Mouse (Mus musculus): ENCODE results near the gene Itga5. TPM values are rescaled to one million over a fixed set of nuclear protein-coding genes. Genes with fewer than 3 reads are reported as not detected.
"Not testable (repeated sequence)": the region's sequence is repeated elsewhere in the genome, so short reads cannot be mapped to it uniquely, and the experiment has no call there.

The Itga5 gene
- polyA plus RNA-seq (2012; rRNA removed), result 138 and 146 TPM in 2 replicates

- DNase-seq (ENCODE audit: low spot score), result peak; percentile 76
These were observed at the start of gene Itga5 for GRCm38 (mm10) chr15:103366376-103367149. Itga5 (minus strand) TSS chr15:103366763.

DNA sequence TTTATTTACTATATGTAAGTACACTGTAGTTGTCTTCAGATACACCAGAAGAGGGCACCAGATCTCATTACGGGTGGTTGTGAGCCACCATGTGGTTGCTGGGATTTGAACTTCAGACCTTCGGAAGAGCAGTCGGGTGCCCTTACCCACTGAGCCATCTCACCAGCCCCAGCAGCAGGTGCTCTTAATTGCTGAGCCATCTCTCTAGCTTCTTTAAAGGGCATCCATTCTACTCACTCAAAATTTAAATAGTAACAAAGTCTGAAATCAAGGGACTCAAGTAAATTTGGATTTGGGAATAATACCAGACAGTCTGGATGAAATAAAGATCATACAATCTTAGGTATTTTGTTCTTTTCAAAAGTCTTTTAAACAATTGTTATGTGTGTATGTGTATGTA lies 39.0 kb upstream of the Itga5 start:
- not testable (repeated sequence) for DNase-seq (ENCODE audit: low spot score)

DNA sequence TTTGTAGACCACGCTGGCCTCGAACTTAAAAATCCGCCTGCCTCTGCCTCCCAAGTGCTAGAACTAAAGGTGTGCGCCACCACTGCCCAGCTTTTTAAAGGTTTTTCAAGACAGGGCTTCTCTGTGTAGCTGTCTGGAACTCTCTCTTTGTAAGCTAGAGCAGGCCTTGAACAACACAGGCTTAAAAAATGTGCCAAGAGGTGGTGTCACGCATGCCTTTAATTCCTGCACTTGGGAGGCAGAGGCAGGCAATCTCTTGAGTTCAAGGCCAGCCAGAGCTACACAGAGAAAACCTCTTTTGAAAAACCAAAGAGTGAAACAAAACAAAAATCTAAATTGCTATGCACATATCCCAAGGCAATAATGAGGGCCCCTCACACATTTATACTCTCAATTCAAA lies 34.8 kb upstream of the Itga5 start:
- no peak for DNase-seq (ENCODE audit: low spot score)

- DNase-seq (ENCODE audit: low spot score), result no peak
These were observed 27.0 kb upstream of the Itga5 start for GRCm38 (mm10) chr15:103393577-103393976.

DNA sequence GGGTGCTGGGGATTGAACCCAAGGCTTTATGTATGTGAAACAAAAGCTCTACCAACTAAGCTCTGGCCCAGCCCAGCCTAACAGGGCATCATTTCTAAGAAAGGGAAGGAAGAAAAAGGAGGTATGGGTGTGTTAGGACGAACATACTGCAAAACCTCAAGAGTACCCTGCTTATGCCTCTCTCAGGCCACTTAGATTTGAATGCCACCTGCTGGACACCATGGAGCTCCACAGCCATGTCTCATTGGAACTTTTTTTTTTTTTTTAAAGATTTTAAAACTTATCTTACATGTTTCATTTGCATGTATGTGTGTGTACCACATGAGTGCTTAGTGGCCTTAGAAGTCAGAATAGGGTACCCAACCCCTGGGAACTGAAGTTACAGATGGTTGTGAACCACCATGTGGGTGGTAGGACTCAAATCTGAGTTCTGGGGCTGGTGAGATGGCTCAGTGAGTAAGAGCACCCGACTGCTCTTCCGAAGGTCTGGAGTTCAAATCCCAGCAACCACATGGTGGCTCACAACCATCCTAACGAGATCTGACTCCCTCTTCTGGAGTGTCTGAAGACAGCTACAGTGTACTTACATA lies 22.1 kb upstream of the Itga5 start:
- DNase-seq (ENCODE audit: low spot score), result no peak

GRCm38 (mm10) chr15:103383771-103384488 lies 17.4 kb upstream of the Itga5 start:
- DNase-seq (ENCODE audit: low spot score), result no peak

- DNase-seq (ENCODE audit: low spot score), result no peak
These were observed 16.3 kb upstream of the Itga5 start for GRCm38 (mm10) chr15:103382795-103383406.

DNA sequence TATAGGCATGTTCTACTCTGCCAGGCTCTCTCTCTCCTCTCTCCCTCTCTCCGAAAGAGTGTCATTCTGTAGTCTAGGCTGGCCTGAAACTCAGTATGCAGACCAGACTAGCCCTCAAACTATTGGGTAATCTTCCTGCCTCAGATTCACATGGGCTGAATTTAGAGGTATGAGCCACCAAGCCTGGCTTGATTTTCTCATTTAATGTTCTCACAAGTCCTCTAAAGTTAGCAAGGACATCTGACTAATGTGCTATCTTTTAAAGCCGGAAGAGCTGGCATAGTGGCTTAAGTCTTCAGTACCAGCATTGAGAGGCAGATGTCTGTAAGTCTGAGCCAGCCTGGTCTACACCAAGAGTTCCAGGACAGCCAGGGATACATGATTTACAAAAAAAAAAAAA lies 15.5 kb upstream of the Itga5 start:
- no peak for DNase-seq (ENCODE audit: low spot score)

GRCm38 (mm10) chr15:103378665-103379356 lies 12.2 kb upstream of the Itga5 start:
- no peak for DNase-seq (ENCODE audit: low spot score)

DNA sequence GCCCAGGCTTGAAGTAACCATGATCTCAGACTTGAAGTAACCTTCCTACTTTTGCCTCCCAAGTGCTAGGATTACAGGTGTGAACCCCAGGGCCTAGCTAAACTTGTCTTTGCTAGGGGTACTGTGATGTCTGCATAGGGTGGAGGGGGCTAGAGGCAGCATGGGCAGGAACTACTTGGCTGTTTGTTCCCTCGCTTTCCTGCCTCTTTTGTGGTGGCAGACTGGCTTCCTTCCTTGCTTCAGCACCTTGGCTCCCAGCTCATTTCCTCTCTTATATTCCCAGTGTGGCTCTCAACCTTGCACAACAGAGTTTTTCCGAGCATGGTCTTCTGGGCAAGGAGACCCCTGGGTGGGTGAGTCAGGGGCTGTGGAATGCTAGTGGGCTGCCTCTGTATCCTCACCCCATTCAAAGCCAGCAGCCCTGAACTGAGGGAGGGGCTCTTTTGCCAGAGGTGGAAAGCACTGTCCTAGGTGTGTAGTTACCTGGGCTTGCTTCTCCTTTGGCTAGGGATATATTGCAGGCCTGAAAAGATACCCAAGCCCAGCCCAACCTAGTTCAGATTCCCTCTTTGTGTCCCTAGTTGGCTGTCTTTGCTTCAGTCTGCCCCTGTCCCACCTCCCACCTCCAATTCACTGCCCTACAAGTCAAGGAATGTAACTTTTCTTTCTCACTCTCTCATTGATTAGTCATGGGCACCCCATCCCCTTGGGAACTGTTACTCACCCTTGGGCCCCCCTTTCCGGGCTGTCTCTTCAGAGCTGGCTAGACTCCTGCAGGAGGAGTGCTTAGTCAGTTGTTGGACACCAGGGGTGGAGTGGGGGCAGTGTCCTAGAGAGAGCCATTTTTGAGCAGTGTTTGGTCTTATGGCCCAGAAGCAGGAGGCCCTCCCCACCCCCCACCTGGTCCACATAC lies 11.4 kb upstream of the Itga5 start:
- DNase-seq (ENCODE audit: low spot score), result no peak

GRCm38 (mm10) chr15:103376837-103377269 lies 10.3 kb upstream of the Itga5 start:
- DNase-seq (ENCODE audit: low spot score), result no peak

DNA sequence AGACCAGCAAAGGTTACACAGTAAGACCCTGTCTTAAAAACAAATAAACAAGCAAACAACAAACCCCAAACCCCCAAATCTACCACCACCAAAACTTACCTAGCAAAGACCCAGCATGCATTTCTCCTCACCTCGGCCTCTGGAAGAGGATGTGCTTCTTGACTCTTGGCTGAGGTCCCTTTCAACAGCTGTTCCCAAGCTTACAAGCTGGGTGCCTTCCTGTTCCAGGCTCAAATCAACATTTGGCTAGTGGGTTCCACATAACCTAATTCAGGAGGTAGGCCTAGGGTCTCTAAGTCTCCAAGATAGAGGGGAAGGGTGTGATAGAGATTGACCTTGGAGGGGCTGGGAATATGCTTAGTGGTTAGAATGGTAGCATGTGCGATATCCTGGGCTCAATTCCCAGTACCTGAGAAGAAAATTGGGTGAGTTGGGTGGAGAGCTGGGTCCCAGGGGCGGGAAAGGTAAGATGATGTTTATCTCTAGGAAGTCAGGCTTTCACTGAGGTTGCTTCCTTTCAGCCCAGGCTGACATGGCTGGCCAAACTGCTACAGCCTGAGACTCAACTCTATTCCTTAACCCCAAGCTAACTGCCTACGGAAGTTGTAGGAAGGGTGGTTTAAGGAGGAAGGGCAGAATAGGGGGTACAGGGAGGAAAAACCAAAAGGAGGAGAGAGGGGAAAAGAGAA lies 8.7 kb upstream of the Itga5 start:
- no peak for DNase-seq (ENCODE audit: low spot score)

DNA sequence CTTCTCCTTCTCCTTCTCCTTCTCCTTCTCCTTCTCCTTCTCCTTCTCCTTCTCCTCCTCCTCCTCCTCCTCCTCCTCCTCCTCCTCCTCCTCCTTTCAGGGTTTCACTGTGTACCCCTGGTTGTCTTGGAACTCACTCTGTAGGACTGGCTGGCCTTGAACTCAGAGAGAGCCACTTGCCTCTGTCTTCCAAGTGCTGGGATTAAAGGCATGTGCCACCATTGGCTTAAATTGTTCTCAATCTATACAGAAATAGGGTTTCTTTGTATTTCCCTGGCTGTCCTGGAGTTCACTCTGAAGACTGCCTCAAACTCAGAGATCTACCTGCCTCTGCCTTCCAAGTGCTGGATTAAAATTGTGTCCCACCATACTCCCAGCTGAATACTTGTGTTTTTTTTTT lies 5.9 kb upstream of the Itga5 start:
- no peak for DNase-seq (ENCODE audit: low spot score)

DNA sequence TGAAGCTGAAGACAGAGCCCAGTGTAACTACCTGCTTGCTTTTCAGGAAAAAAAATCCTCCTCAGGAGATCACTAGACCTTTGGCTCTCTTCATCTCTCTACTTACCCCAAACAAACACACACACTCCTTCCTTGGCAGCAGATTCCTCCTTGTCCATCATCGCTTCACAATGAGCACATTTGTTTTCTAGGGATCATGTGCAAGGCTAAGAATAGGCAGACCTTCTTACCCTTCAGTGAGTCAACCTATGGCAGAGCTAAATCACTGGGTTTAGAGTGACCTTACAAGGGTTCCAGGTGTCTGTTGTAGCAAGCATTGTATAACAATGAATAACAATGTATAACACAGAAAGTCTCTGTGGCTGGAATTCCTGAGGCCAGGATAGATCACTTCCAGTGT lies 5.2 kb upstream of the Itga5 start:
- DNase-seq (ENCODE audit: low spot score), result no peak

DNA sequence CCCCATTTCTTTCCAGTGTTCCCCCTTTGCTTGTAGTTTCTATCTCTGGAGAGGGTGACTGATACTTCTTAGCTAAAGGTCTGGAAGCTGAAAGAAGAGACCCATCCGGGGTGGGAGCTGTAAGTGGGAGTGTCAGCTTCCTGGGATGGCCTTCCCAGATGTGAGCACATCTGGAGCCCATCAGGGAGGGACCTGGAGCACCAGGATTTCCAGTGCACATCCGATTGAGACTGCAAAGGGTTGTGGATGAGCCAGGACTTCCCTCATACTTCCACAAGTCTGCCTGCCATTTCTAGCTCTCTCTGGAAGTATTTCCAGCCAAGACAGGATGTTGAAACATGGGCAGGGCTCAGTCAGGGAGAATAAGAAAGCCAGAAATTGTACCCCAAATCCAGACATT lies 4.6 kb upstream of the Itga5 start:
- DNase-seq (ENCODE audit: low spot score), result no peak

GRCm38 (mm10) chr15:103370462-103370861 lies 3.9 kb upstream of the Itga5 start:
- DNase-seq (ENCODE audit: low spot score), result no peak

GRCm38 (mm10) chr15:103369123-103369522 lies 2.6 kb upstream of the Itga5 start:
- DNase-seq (ENCODE audit: low spot score), result no peak

DNA sequence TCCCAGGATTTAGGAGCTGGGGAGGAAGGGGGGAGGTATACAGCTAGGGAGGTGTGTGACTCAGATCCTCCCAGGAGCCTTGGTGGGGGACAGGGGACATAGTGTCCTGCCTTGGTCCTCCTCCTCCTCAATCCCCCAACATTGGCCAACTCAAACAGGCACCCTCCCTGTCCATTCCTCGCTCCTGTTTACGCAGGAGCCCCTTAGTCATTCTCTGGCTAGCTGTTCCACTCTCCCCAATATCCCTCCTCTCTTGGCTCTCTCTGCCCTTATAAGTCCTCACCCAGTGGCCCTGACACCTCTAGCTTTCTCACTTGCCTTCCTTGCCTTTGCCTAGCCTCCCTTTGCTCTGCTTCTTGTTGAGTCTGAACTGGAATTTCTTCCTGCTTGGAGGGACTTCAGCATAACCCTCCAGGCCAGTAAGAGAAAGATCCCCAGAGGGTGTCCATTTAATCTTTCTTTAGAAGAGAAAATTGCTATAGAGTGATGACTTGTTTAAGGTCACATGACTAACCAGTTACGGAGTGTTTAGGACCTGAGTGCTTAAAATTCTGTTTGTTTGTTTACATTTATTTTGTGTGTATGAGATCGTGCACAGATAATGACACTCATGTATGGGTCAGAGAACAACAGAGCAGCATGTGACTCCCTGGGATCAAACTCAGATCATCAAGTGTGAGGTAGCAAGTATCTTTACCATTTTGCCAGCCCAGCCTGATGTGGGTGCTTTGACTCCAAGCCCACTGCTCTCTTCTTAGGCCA lies 1.8 kb upstream of the Itga5 start:
- no peak for DNase-seq (ENCODE audit: low spot score)

Measured in urinary bladder, adult 2 months (tissue).